Mouse (Mus musculus): ENCODE measurements around the gene Pogz.

GRCm38 (mm10) chr3:94821008-94821638 lies 16.2 kb upstream of the Pogz start:
- TF ChIP-seq CTCF (IDR thresholded peaks at IDR 0.05; ENCODE audit: extremely low read depth, insufficient read depth, low read length) (no peak), POLR2A (IDR thresholded peaks at IDR 0.05; ENCODE audit: extremely low read depth, insufficient read depth, low read length) (no peak)

Data from cortical plate, adult 2 months (tissue).